Mouse (Mus musculus) midbrain, embryonic 14.5 days (tissue): ENCODE measurements around the gene Ccz1. TPM values are rescaled to one million over a fixed set of nuclear protein-coding genes. Genes with fewer than 3 reads are reported as not detected.

Source experiments
- ATAC-seq: fragments of 200-750 bp; cut with Nextera tagmentation; 2 replicates; pipeline ENCODE4 v1.8.0; 2017; ENCODE audit warnings: moderate number of reproducible peaks, moderate library complexity; ENCODE audit not compliant: low FRiP score, low TSS enrichment
- DNase-seq: peaks from one replicate; pipeline ENCODE4 v3.0.0-alpha.2; 2015
- H3K27ac ChIP-seq: fragments of 300-500 bp; sonication (generic); replicated peaks from 2 replicates; pipeline ENCODE4 v1.5.1; 2014; ENCODE audit warnings: mild to moderate bottlenecking, low read depth, low read length, moderate library complexity
- H3K27me3 ChIP-seq: fragments of 300-500 bp; sonication (generic); 2 replicates; pipeline ENCODE4 v1.6.1; 2014; ENCODE audit warnings: low read length, control low read depth, mixed read lengths; ENCODE audit not compliant: control insufficient read depth, insufficient read depth
- H3K36me3 ChIP-seq: fragments of 300-500 bp; sonication (generic); 2 replicates; pipeline ENCODE4 v1.6.1; 2014; ENCODE audit warnings: low read length, control low read depth; ENCODE audit not compliant: control insufficient read depth, insufficient read depth
- H3K4me1 ChIP-seq: fragments of 300-500 bp; sonication (generic); 2 replicates; pipeline ENCODE4 v1.6.1; 2014; ENCODE audit warnings: mild to moderate bottlenecking, antibody characterized with exemption, low read length, control low read depth; ENCODE audit not compliant: control insufficient read depth, insufficient read depth
- H3K4me2 ChIP-seq: fragments of 300-500 bp; sonication (generic); 2 replicates; pipeline ENCODE4 v1.6.1; 2014; ENCODE audit warnings: mild to moderate bottlenecking, low read length, moderate library complexity
- H3K4me3 ChIP-seq: fragments of 300-500 bp; sonication (generic); replicated peaks from 2 replicates; pipeline ENCODE4 v1.5.1; 2014; ENCODE audit warnings: low read depth, low read length
- H3K9ac ChIP-seq: fragments of 300-500 bp; sonication (generic); replicated peaks from 2 replicates; pipeline ENCODE4 v1.6.1; 2014; ENCODE audit warnings: mild to moderate bottlenecking, low read length, moderate library complexity
- H3K9me3 ChIP-seq: fragments of 300-500 bp; sonication (generic); 2 replicates; pipeline ENCODE4 v1.6.1; 2016; ENCODE audit warnings: low read length, control low read depth, mixed read lengths; ENCODE audit not compliant: control insufficient read depth
- WGBS: fragments of 180-500 bp; shearing (Covaris S2); extraction: QIAGEN DNeasy Blood & Tissue Kit; methylation state at CpG from one replicate; pipeline ENCODE4 v1.1.7; 2014; 5-methylcytosine and 5-hydroxymethylcytosine counted together
- polyA plus RNA-seq: library from polyadenylated mRNA; unstranded; fragments of >200 nt; fragmentation: Nextera tagmentation; extraction: Ambion mirVana; gene quantifications from 2 replicates; pipeline ENCODE4 v1.2.1, GENCODE M21; 2014

The Ccz1 gene
- polyA plus RNA-seq, 1 experiment from 2014 or later, result 97.9 TPM

- no peak for ATAC-seq
- H3K4me1 ChIP-seq, result no peaks in the 10 kb centered on the region
- H3K4me3 ChIP-seq, result no peak overlapping the region
- H3K27ac ChIP-seq, result no peak overlapping the region
- DNase-seq, result no peak
- H3K9ac ChIP-seq, result no peak overlapping the region
- 73% methylated on average over 3 of the region's 3 CpGs for WGBS
- no peak overlapping the region for H3K4me2 ChIP-seq
- no peaks in the 10 kb centered on the region for H3K27me3 ChIP-seq
- H3K36me3 ChIP-seq, result no peaks in the 10 kb centered on the region
- no peaks in the 10 kb centered on the region for H3K9me3 ChIP-seq
Observed at GRCm38 (mm10) chr5:143972628-143973027, 42.0 kb downstream of the Ccz1 start.

- DNase-seq, result no peak
- Histone ChIP-seq H3K36me3 (no peaks in the 10 kb centered on the region), H3K4me1 (no peaks in the 10 kb centered on the region), H3K27me3 (no peaks in the 10 kb centered on the region), H3K27ac (no peak overlapping the region), H3K9ac (no peak overlapping the region), H3K4me3 (no peak overlapping the region), H3K9me3 (no peaks in the 10 kb centered on the region), H3K4me2 (no peak overlapping the region)
- no peak for ATAC-seq
- 85% methylated on average over 12 of the region's 12 CpGs for WGBS
Observed at GRCm38 (mm10) chr5:143966671-143967070, 48.0 kb downstream of the Ccz1 start.

- Histone ChIP-seq H3K9ac (no peak overlapping the region), H3K9me3 (no peaks in the 10 kb centered on the region), H3K4me2 (no peak overlapping the region), H3K4me1 (no peaks in the 10 kb centered on the region), H3K36me3 (no peaks in the 10 kb centered on the region), H3K27me3 (no peaks in the 10 kb centered on the region), H3K4me3 (no peak overlapping the region), H3K27ac (no peak overlapping the region)
- ATAC-seq (no peak), DNase-seq (no peak)
- 94% methylated on average over 12 of the region's 12 CpGs for WGBS
Observed at GRCm38 (mm10) chr5:143965586-143966345, 48.9 kb downstream of the Ccz1 start.

DNA sequence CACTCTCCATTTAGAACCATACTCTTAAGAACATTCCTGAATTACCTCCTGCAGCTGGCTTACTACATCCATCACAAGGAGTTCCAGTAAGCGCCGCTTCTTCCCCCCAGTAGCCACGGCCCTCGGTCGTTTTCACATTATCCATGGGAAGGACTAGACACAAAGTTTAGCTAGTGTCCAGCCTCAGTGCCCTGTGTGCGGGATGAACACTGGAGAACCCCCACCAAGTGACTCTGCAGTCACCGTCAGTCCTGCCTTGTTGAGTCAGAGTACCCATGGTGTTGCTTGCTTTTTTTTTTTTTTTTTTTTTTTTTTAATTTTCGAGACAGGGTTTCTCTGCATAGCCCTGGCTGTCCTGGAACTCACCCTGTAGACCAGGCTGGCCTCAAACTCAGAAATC is 53.5 kb downstream of the Ccz1 start:
- ATAC-seq, result no peak
- no peaks in the 10 kb centered on the region for H3K9me3 ChIP-seq
- DNase-seq, result no peak
- no peaks in the 10 kb centered on the region for H3K36me3 ChIP-seq
- H3K27me3 ChIP-seq, result no peaks in the 10 kb centered on the region
- no peak overlapping the region for H3K4me3 ChIP-seq
- H3K4me2 ChIP-seq, result no peak overlapping the region
- H3K27ac ChIP-seq, result no peak overlapping the region
- H3K9ac ChIP-seq, result no peak overlapping the region
- WGBS, result 86% methylated on average over 8 of the region's 8 CpGs
- H3K4me1 ChIP-seq, result no peaks in the 10 kb centered on the region

DNA sequence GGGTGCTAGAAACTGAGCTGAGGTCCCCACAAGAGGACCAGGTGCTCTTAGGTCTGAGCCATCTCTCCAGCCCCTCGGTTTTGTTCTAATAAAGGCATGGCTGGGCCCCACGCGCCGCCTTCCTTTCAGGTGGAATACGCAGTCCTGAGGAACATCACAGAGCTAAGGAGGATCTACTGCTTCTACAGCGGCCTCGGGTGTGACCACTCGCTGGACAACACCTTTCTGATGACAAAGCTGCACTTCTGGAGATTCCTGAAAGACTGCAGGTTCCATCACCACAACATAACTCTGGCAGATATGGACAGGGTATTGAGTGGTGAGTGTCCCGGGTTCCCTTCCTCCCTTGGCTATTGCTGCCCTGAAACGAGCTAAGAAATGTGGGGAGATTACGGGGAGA is 55.1 kb downstream of the Ccz1 start:
- Histone ChIP-seq H3K27me3 (no peaks in the 10 kb centered on the region), H3K4me2 (no peak overlapping the region), H3K4me1 (no peaks in the 10 kb centered on the region), H3K36me3 (no peaks in the 10 kb centered on the region), H3K4me3 (no peak overlapping the region), H3K27ac (no peak overlapping the region), H3K9ac (no peak overlapping the region), H3K9me3 (no peaks in the 10 kb centered on the region)
- DNase-seq (no peak), ATAC-seq (no peak)
- WGBS, result 94% methylated on average over 11 of the region's 11 CpGs

GRCm38 (mm10) chr5:143957101-143957500 is 57.6 kb downstream of the Ccz1 start:
- no peak for DNase-seq
- 95% methylated on average over 6 of the region's 6 CpGs for WGBS
- Histone ChIP-seq H3K9ac (no peak overlapping the region), H3K4me1 (no peaks in the 10 kb centered on the region), H3K4me2 (no peak overlapping the region), H3K27ac (no peak overlapping the region), H3K36me3 (no peaks in the 10 kb centered on the region), H3K27me3 (no peaks in the 10 kb centered on the region), H3K9me3 (no peaks in the 10 kb centered on the region), H3K4me3 (no peak overlapping the region)
- no peak for ATAC-seq

DNA sequence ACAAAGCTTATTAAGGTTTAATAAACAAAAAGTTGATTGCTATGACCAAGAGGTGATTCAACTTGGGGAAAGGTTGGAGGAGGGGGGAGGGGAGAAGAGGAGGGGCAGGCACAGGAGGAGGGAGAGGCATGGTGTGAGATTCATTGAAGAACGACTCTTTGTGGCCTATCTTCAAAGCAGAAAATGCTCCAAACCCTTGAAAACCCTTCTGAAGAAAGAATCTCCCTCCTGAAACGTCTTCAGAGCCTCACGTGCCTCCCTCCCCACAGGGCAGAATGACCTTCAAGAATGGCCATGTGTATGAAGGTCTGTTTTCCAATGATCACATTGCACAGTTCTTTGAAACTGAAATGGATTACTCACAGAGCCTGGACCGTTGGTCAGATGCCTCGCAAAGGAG is 64.7 kb downstream of the Ccz1 start:
- 33% methylated on average over 5 of the region's 5 CpGs for WGBS
- H3K27me3 ChIP-seq, result no peaks in the 10 kb centered on the region
- H3K9ac ChIP-seq, result no peak overlapping the region
- no peak for ATAC-seq
- no peak overlapping the region for H3K4me3 ChIP-seq
- no peak for DNase-seq
- no peaks in the 10 kb centered on the region for H3K36me3 ChIP-seq
- no peak overlapping the region for H3K4me2 ChIP-seq
- no peaks in the 10 kb centered on the region for H3K9me3 ChIP-seq
- H3K4me1 ChIP-seq, result no peaks in the 10 kb centered on the region
- H3K27ac ChIP-seq, result no peak overlapping the region

DNA sequence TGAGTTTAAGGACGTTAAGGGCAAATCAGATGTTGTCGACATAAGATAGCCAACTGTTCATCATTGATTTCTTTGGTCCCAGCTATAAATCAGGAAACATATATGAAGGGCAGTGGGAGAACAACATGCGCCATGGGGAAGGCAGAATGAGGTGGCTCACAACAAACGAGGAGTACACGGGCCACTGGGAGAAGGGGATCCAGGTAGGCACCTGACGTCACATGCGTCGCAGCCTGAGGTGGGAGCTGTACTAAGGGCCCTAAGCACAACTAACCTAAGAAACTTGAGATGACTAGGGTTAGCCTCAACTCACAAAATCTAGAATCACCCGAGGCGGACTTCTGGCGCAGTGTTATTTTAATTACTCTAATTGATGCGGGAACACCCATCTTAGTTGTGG is 66.3 kb downstream of the Ccz1 start:
- H3K4me1 ChIP-seq, result no peaks in the 10 kb centered on the region
- no peaks in the 10 kb centered on the region for H3K27me3 ChIP-seq
- no peaks in the 10 kb centered on the region for H3K36me3 ChIP-seq
- no peak overlapping the region for H3K4me2 ChIP-seq
- H3K27ac ChIP-seq, result no peak overlapping the region
- no peaks in the 10 kb centered on the region for H3K9me3 ChIP-seq
- no peak overlapping the region for H3K9ac ChIP-seq
- DNase-seq, result no peak
- no peak for ATAC-seq
- H3K4me3 ChIP-seq, result no peak overlapping the region
- WGBS, result 89% methylated on average over 12 of the region's 12 CpGs
